Mouse (Mus musculus): ENCODE measurements around the gene Txk.
A peak's percentile ranks its signal among the peaks of the same experiment; 100 is the strongest.

Txk gene

GRCm38 (mm10) chr5:72689556-72689955 is 63.0 kb downstream of the Txk start:
- DNase-seq = no peak

- no peak for DNase-seq
Observed at GRCm38 (mm10) chr5:72681451-72681850, 71.1 kb downstream of the Txk start.

GRCm38 (mm10) chr5:72674994-72675542 is 77.5 kb downstream of the Txk start:
- no peak for DNase-seq

- no peak for DNase-seq
Observed at GRCm38 (mm10) chr5:72671017-72671699, 81.4 kb downstream of the Txk start.

GRCm38 (mm10) chr5:72668351-72668750 is 84.2 kb downstream of the Txk start:
- no peak for DNase-seq

GRCm38 (mm10) chr5:72666428-72666827 is 86.1 kb downstream of the Txk start:
- DNase-seq = peak; percentile 27

- peak; percentile 61 for DNase-seq
Observed at GRCm38 (mm10) chr5:72665281-72665680, 87.3 kb downstream of the Txk start.

GRCm38 (mm10) chr5:72664854-72665253 is 87.7 kb downstream of the Txk start:
- no peak for DNase-seq

GRCm38 (mm10) chr5:72664126-72664525 is 88.5 kb downstream of the Txk start:
- DNase-seq = no peak

- no peak for DNase-seq
Observed at GRCm38 (mm10) chr5:72661051-72661781, 91.4 kb downstream of the Txk start.

- no peak for DNase-seq
Observed at GRCm38 (mm10) chr5:72658375-72658774, 94.2 kb downstream of the Txk start.

- no peak for DNase-seq
Observed at GRCm38 (mm10) chr5:72656270-72656791, 96.2 kb downstream of the Txk start.

GRCm38 (mm10) chr5:72653068-72653674 is 99.4 kb downstream of the Txk start:
- DNase-seq = no peak

GRCm38 (mm10) chr5:72648987-72649735 is 103.4 kb downstream of the Txk start:
- DNase-seq = no peak

- DNase-seq = peak; percentile 19
Observed at GRCm38 (mm10) chr5:72647958-72648595, 104.5 kb downstream of the Txk start.

GRCm38 (mm10) chr5:72647418-72647907 is 105.1 kb downstream of the Txk start, which contains the start of gene Nipal1:
TSS of gene Nipal1 (plus strand) at chr5:72647795.
- DNase-seq = peak; percentile 76

GRCm38 (mm10) chr5:72646996-72647395 is 105.6 kb downstream of the Txk start:
- no peak for DNase-seq

- peak; percentile 17 for DNase-seq
Observed at GRCm38 (mm10) chr5:72646131-72646530, 106.4 kb downstream of the Txk start.

All from retina, postnatal 1 day (tissue).